Mouse (Mus musculus): ENCODE measurements at regions not wholly inside any gene's neighbourhood (a gene's known extent, or its start where the extent isn't known, plus 50 kb on each side); places are given as distances from the start of the nearest gene placed in this dataset.
A peak's percentile ranks its signal among the peaks of the same experiment; 100 is the strongest.

DNA sequence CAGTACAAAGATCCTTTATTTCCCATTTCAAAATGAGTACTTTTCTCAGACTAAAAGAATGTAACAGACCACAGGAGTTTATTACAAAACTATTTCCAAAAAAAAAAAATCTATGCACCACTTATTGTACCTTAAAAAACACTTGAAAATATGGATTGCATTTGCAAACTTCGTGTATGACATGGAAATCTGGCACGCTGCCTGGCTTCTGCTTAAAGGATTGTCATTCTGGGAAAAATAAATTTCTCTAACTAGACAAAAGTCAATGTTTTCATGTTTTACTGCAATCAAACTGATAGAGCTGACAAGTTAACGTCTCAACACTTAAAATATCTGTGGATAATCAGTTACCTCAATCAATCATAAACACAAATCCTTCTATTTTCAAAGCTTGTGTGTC lies 205.5 kb upstream of the Nr2f1 start:
- peak; percentile 37 for DNase-seq (ENCODE audit: low read depth, low spot score)

DNA sequence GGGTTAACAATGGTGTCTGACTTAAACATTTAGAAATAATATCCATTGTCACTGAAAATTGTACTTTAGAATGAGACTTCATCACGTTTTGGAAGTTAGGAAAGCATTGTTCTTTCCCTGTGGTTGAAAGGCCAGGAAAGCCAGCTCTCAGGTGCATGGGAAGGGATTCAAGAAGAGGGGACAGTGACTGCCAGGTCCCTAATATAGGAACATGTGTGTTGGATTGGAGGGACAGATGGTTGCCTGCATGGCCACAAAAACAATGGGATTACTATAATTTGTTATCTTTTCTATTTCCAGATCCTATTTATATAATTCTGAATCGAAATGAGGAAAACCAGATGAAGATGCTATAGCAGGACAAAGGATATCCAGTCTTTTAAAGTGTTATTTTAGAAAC lies 184.2 kb upstream of the Nr2f1 start:
- peak; percentile 84 for DNase-seq (ENCODE audit: low read depth, low spot score)

DNA sequence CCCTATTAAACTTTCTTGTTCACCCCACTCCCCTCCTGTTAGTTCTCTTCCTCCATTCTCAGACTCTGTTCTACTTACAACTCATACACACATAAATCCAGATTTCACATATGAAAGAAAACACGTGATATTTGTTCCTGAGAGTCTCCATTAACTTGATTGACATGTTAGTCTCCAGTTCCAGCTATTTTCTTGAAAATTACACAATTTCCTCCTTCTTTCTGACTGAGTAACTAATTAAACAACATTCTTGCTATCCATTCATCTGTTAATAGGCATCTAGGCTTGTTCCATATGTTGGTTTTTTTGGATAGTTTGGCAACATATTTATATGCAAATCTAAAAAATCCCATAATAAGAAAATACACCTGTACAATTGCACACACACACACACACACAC lies 161.7 kb upstream of the Nr2f1 start:
- DNase-seq (ENCODE audit: low read depth, low spot score) = no peak

DNA sequence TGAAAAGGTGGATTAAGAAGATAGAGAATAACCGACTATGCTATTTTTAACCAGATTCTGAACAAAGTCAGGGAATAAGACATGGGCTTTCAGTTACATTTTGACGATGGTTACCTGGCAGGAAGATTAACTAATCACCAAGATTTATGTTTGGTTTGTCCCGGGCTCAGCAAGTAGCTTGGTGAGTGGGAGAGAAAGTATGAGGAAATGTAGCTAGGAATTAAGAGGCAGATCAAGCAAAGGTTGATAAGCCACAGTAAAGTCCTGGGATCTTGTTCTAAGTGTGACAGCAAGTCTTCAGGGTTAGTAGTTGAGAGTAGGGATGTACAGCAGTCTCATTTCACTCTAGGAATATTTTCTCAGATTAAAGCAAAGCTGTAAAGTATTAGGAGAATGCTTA lies 149.3 kb upstream of the Nr2f1 start:
- no peak for DNase-seq (ENCODE audit: low read depth, low spot score)

DNA sequence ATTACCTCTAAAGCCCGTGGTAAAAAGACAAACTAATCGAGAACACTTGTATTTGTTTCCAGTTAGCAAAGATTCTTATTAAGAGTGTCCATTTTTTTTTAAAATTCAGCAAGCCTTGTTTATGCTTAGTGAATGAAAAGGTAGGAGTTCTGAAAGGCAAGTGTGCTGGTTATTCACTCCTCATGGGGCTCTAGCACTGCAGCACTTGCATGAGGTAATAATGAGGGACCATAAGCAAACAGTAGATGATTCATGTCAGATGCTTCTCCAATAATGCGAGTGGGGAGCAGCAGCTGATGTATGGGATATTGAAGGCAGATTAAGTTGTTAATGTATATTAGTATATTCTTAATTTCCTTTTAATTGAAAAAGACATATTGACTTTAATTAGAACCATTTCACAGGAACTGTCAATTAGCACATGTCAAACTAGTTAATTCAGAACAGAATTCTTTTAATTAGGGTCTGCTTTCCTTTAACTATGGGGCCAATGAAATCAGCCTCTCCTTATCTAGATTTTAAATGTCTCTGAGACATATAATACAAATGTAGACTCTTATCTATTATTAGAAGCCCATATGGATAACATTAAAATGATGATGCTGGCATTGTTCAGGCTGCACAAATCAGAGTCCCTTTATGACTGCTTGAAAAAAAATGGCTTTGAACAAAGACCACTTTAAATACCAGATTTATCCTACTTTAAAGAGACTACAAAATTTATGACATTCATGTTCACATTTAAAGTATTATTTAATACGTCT lies 125.1 kb upstream of the Nr2f1 start:
- no peak for DNase-seq (ENCODE audit: low read depth, low spot score)

DNA sequence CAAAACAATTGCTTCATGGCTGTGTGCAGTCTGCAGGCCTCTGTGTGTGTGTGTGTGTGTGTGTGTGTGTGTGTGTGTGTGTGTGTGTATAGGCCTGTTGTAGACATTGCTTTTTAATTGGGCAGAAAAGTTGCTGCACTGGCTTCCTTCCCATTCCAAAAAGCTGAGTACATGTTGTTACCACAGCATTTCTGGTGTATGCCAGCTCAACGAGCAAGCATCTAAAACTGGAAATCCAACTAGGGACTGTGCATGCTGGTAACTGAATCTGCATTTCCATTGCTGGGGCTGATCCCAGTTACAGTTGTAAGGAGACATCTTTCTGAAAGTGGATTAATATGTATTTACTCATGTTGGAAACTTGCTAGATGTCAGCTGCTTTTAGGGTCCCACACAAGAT lies 123.6 kb upstream of the Nr2f1 start:
- DNase-seq (ENCODE audit: low read depth, low spot score) = peak; percentile 6

DNA sequence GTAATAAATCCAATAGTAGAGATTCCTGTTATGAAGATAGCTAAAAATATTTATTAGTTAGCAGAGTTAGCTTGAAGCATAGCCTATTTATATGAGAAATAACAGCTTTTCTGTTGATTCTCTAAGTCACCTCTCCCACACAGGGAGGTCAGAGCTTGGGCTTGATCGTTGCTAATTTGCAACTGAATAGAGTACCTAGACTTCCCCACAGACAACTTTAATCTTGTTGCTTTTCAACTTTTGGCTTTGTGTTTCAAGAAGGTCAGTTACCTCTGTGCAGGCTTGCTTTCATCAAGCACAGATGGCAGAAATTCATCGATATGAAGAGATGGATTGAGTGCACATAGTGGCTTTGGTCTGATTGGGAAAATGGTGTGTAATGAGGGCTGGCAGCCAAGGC lies 118.9 kb upstream of the Nr2f1 start:
- no peak for DNase-seq (ENCODE audit: low read depth, low spot score)

DNA sequence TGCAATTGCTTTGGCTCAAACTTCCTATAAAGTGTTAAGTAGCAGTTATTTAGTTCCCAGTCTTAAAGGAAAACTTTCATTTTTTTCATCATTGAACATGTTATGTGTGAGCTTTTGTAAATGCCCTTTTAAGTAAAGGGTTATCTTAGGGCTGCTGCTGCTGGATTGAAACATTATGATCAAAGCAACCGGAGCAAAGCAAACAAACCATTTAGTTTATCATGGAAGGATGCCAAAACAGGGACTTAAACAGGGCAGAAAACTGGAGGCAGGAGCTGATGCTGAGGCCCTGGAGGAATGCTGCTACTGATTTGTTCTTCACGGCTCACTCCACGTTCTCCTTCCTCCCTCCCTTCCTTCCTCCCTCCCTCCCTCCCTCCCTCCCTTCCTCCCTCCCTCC lies 111.3 kb upstream of the Nr2f1 start:
- no peak for DNase-seq (ENCODE audit: low read depth, low spot score)

Measured in brain, adult 2 months (tissue).